Mouse (Mus musculus) layer of hippocampus, postnatal 10 days (tissue): ENCODE measurements at regions not wholly inside any gene's neighbourhood (a gene's known extent, or its start where the extent isn't known, plus 50 kb on each side); places are given as distances from the start of the nearest gene placed in this dataset.
A peak's percentile ranks its signal among the peaks of the same experiment; 100 is the strongest.

Experiments used
- DNase-seq, 2 experiments: peaks; one replicate each; pipeline ENCODE4 v3.0.0; 2021; ENCODE audit warnings: low spot score in 2 of 2

DNA sequence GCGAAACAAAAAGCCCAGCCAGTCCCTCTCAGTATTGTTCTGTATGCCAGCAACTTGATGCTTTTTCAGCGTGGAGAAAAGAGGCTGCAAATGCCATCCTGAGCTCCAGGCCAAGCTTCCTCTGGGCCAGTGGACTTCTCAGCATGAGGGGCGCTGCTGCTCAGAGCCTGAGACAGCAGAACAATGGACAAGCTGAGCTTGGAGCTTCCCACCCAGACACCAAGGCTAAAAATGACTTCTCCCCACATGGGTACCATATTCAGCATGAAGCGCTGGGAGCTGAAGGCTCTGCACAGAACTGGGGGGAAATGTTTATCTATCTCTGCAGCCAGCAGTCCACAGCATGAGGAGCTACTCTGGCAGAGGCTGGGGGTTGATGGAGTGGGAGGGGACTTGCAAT lies 402.3 kb downstream of the Pdcd6ip start:
- DNase-seq = peak; percentile 13 to 33

- DNase-seq = no peak
These were observed 405.6 kb downstream of the Pdcd6ip start for GRCm38 (mm10) chr9:113302429-113302828.

GRCm38 (mm10) chr9:113300846-113301245 lies 407.2 kb downstream of the Pdcd6ip start:
- DNase-seq = peak; percentile 68 to 77

- no peak for DNase-seq
These were observed 408.2 kb downstream of the Pdcd6ip start for GRCm38 (mm10) chr9:113299900-113300299.

GRCm38 (mm10) chr9:113295850-113296467 lies 412.1 kb downstream of the Pdcd6ip start:
- no peak for DNase-seq

- no peak for DNase-seq
These were observed 420.7 kb downstream of the Pdcd6ip start for GRCm38 (mm10) chr9:113287397-113287796.

DNA sequence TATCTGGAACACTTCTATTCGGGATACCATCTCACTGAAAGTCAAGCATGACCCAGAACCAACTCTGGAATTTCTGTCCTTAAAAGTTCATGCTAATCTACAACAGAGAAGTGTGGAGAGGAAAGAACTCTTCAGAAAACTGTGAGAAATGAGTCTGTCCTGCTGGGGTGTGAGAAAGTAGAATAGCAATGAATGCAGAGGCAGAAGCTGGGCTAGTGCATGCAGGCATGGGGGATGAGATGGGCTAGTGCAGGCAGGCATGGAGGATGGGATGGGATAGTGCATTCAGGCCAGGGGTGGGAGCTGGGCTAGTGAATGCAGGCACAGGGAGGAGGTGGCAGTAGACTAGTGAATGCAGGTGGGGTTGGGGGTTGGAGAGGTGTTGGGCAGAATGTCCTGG lies 424.8 kb downstream of the Pdcd6ip start:
- DNase-seq = no peak

DNA sequence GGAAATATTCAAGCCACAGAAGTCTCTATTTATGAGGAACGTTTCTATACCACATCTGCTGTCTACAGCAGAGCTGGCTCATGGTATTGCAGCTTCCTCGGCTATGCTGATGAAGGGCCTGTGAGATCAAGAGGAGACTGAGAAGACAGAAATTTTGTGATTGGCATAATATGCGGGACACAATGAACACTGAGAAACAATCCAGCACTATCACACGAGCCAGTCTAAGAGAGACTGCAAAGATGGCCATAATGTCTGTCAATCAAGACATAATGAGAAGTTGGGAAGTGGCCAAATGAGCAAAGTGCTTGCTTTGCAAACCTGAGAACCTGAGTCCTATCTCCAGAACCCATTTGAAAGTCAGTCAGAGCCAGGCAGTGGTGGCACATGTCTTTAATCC lies 437.5 kb downstream of the Pdcd6ip start:
- no peak for DNase-seq

DNA sequence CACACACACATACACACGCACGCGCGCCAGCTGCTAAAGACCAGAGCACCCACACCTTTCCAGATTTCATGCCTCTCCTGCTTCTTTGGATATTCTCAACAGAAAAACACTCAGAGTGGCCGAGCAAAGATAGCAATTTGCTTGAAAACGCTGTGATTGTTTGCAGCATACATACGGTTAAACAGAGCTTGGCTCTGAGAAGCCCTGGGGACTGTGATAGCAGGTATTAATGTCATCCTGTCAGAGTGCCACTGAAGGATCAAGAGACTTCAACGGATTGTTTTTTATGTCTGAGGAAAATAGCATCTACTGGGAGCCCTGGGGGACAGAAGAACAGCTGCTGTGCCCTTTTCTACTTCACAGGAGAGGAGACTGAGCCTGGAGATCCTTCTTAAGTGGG lies 440.4 kb downstream of the Pdcd6ip start:
- DNase-seq = no peak

GRCm38 (mm10) chr9:113263636-113264035 lies 444.4 kb downstream of the Pdcd6ip start:
- no peak for DNase-seq

DNA sequence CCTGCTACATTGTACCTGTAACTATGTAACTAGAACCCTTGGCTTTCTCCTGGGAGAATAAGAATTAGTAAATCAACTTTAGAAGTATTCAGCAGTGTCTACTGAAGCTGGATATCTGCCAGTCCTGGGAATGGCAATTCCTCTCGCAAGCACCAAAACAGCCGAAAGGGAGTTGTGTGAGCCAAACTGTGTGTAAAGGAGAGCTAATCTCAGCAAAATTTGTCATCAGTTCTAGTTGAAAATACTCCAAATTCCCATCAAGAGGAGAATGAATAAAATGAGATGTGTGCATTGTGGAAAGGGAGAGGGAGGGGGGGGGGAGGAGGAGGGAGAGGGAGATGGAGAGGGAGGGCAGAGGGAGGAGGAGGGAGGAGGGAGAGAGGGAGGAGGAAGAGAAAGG lies 447.8 kb downstream of the Pdcd6ip start:
- DNase-seq = no peak

DNA sequence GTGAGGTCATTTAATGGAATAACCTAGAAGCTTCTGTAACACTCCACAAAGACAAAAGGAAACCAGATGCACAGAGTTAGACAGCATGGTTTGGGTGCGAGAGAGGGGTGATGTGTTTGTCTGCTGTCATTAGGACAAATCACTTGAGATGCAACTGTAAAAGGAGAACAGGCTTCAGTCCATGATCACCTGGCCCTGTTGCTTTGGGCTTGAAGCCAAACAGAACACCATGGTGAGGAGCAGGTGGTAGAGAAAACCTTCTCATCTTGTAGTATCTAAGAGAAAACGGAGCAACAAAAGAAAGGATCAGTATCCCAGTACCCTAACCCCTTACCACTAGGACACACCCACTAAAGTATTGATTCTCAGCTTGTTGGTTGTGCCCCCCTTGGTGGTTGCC lies 449.5 kb downstream of the Pdcd6ip start:
- DNase-seq = no peak

- DNase-seq = no peak
These were observed 459.3 kb downstream of the Pdcd6ip start for GRCm38 (mm10) chr9:113248703-113249274.

GRCm38 (mm10) chr9:113247950-113248349 lies 460.1 kb downstream of the Pdcd6ip start:
- no peak for DNase-seq

DNA sequence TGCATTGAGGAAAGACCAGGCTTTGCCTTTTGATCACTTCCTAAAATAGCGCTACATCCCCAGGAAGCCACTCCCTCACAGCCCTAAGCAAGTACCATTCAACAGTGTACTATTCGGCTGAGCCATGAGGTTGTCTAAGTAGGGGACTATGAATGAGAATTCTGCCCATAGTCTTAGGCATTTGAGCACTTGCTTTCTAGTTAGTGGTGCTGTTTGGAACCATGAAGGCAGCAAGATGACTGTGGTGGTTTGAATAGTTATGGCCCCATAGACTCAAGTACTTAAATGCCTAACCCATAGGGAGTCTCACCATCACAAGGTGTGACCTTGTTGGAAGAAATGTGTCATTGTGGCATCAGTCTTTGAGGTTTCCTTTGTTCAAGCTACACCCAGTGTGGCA lies 464.2 kb downstream of the Pdcd6ip start:
- no peak for DNase-seq

DNA sequence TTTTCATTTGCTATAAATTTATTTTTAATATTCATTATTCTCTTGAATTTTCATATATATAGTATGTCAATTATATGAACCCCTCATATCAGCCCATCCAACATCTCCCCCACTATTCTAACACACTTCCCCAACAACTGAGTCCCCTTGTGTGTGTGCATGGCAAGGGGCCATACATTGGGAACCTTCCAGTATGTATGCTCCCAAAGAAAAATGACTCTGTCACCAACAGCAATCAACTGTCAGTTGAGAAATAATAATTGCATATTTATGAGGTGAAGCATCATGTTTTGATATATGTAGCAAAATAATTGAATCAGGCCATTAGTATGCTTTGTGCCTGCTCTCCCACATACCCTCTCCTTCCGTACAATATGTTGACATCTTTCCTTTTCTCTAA lies 474.7 kb downstream of the Pdcd6ip start:
- DNase-seq = no peak

GRCm38 (mm10) chr9:113229391-113229790 lies 478.7 kb downstream of the Pdcd6ip start:
- DNase-seq = no peak

- no peak for DNase-seq
These were observed 494.1 kb downstream of the Pdcd6ip start for GRCm38 (mm10) chr9:113213930-113214329.

GRCm38 (mm10) chr9:113212389-113212788 lies 495.7 kb downstream of the Pdcd6ip start:
- no peak for DNase-seq

- DNase-seq = no peak
These were observed 499.9 kb downstream of the Pdcd6ip start for GRCm38 (mm10) chr9:113208181-113208580.

DNA sequence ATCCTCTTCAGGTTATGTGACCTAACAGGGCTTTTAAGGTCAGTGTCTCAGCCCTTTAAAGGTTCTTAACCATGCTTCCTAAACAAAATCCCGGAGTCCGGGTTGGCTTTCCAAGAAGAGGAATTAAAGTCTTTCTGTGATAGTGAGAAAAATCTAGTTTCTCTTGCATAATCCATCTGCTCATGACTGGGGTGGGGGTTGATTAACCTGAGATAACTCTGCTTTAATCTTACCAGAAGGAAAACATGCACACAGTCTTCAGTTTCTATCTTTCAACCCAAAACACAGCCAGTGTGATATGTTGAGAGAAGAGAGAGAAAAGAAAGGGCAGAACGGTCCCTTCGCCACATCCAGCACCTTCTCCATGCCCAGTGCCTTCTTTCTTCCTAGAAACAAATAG lies 508.8 kb downstream of the Pdcd6ip start:
- no peak for DNase-seq

GRCm38 (mm10) chr9:113195556-113195955 lies 512.5 kb downstream of the Pdcd6ip start:
- no peak for DNase-seq

- no peak for DNase-seq
These were observed 515.3 kb downstream of the Pdcd6ip start for GRCm38 (mm10) chr9:113192773-113193172.
